Mouse (Mus musculus): ENCODE measurements around the gene Nav3.

Nav3 gene

DNA sequence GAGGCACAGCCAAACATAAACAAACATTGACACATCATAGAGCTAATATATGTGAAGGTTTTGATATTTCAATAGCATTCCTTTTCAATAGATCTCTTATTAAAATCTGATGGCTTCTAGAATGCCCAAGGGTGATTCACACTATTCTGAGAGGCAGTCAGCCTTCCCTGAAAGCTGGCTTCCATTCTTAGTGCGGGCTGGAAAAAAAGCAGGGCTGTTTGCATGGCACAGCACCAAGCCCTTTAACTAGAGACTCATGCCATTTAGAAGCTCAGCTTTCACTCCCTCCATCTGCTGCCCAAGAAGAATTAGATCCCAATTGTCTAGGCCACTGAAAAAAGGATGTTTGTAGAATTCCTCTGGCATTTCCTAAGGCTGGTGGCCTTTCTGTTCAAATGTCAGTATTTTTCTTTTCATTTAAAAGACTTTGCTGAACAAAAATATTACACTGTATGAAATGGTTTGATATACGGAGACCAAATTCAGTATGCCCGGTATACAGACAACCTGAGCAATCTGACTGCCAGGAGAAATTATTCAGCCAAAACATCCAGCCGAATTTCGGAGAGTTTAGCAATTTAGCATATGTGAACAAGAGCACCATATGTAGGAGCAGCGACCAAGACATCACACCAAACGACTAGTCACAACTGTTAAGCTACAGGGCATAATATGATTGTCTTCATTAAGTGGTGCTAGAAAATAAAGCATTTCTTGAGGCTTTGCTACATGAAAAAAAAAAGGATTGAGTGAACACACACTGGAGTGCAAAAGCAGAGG lies 263.8 kb downstream of the Nav3 start:
- peak; percentile 24 for DNase-seq (ENCODE audit: low spot score in 2 of 2)

DNA sequence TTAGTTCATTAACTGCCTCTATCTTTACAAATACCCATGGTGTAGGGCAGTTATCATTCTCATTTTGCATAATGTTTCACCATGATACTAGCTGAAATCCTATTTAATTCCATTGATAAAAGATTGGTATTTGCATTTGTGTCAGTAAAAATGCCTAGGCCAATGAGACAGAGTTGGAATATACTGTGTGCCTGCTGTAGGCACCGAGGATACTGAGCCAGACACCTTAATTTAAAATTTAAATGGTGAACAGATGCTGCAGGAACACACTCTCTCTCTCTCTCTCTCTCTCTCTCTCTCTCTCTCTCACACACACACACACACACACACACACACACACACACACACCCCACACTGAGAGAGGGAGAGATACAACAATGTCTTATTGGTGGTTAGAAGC lies 269.8 kb downstream of the Nav3 start:
- no peak for DNase-seq (ENCODE audit: low spot score in 2 of 2)

- DNase-seq (ENCODE audit: low spot score in 2 of 2), result no peak
Measured at GRCm38 (mm10) chr10:110175874-110176273, 280.1 kb downstream of the Nav3 start.

- no peak for DNase-seq (ENCODE audit: low spot score in 2 of 2)
Measured at GRCm38 (mm10) chr10:110169416-110169815, 286.6 kb downstream of the Nav3 start.

DNA sequence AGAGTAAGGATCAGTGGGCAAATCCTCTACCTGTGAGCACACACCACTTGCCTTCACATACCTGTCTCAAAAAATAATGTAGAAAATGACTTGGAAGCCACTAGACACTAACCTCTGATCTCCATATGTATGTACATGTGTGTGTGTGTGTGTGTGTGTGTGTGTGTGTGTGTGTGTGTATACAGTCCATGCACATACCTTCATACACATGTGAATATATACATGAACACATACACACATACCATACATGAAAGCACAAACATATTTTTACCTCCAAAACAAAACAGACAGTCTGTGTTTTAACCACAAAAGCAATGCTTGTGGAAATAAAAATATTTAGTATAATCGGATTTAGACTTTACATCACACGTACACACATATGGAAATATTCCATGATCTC lies 287.1 kb downstream of the Nav3 start:
- no peak for DNase-seq (ENCODE audit: low spot score in 2 of 2)

DNA sequence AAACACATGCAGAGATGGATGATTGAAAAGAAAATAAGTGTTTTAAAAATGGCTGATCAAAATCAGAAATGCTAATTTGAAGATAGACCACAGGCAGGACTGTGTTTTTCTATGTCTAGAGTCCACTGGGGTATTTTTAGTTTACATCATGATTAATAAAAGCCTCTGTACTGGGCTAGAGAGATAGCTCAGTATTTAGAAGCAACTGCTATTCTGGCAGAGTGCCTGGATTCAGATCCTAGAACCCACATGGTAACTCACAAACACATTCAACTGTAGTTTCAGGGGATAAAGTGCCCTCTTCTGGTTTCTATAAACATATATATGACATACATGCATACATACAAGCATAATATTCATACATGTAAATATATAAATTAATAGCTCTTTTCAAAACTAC lies 293.4 kb downstream of the Nav3 start:
- DNase-seq (ENCODE audit: low spot score in 2 of 2), result no peak

DNA sequence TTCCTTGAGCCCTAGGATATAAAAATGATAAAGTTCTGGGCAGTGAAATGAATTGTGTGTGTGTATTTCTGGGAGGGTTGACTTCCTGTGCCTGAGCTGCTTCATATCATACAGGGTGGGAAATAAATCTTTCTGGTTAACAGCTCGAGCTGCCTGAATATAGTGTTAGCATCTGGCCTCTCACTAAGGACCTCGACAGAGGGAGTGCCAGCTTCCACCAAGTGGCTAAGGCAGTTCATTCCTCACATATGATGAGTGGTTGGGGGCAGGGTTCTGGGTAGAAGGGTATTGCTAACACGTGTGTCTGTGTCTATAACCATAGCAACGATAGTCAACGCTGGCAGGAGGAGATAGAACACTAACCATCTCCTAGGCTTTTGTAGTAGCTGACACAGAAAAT lies 295.1 kb downstream of the Nav3 start:
- no peak for DNase-seq (ENCODE audit: low spot score in 2 of 2)

- no peak for DNase-seq (ENCODE audit: low spot score in 2 of 2)
Measured at GRCm38 (mm10) chr10:110159548-110159947, 296.5 kb downstream of the Nav3 start.

DNA sequence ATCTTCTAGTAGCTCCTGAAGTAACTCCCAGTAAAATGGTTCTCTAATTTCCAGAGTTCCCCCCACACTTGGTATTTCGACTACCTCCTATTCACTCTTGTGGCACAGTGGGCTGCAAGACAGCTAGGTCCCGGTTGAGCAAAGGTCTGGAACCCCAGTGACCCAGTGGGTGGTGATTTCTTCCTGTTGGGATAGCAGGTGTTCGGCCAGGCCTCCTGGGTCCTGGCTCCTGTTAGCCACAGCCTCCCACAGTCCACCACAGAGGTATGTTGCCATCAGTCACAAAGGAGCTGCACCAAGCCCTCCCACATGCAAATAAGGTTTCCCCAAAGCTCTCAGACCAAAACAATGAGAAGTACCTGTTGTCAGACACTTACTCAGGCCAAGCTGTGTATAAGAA lies 297.9 kb downstream of the Nav3 start:
- no peak for DNase-seq (ENCODE audit: low spot score in 2 of 2)

- DNase-seq (ENCODE audit: low spot score in 2 of 2), result no peak
Measured at GRCm38 (mm10) chr10:110156412-110156811, 299.6 kb downstream of the Nav3 start.

- no peak for DNase-seq (ENCODE audit: low spot score in 2 of 2)
Measured at GRCm38 (mm10) chr10:110155494-110155893, 300.5 kb downstream of the Nav3 start.

DNA sequence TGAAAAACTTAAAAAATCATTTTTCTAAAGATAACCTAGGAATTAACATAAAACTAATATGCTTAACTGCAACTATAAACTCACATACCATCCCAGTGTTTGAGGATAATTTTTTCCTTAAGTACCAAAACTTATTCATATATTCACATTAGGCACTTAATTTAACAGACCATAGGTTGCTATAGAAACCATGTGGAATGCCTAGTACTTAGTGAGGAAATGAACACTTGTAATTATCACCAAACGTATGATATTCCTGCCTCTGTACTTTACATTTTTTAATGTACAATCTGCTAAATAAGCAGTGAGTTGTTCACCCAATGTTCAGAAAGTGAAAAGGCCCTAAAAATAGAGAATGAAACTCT lies 301.1 kb downstream of the Nav3 start:
- DNase-seq (ENCODE audit: low spot score in 2 of 2), result no peak

DNA sequence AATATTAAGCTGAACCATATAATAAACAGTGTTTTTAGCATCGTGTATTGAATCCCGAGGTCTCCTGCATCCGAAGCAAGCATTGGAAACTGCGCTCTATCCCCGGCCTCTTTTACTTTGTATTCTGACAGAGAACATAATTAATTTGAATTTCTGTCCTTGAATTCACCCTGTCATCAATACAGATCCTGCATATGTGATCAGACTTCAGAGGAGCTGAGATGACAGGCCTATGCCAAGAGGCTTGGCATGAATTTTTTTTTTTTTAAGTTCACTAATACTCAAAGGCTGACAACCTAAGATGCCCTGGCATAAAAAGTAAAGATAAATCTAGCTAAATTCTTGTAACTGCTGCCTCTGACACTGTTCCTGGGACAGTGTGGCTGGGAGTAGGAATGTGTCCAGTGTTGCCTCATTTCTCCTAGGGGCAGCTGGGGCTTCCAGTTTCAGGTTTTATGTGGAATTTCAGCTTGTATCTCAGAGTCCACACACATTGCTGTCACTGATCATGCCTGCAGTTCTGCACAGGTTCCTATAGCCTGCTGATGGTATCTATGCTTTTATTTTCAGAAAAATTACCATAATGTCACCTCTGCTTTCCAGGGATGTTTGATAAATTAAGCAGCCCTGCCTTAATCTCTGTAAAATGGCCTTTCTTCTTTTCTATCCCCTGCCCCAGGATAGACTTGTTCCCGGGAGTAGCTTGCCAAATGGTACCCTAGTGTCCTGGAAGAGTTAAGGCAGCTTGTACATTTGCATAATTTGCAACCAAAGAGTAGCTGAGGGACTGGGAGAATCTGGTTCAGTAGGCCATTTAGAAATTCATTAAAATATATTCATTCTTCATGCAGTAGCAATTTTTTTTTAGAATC lies 301.8 kb downstream of the Nav3 start:
- DNase-seq (ENCODE audit: low spot score in 2 of 2), result no peak

GRCm38 (mm10) chr10:110120572-110120971 lies 335.4 kb downstream of the Nav3 start:
- no peak for DNase-seq (ENCODE audit: low spot score in 2 of 2)

- no peak for DNase-seq (ENCODE audit: low spot score in 2 of 2)
Measured at GRCm38 (mm10) chr10:110117341-110117740, 338.7 kb downstream of the Nav3 start.

DNA sequence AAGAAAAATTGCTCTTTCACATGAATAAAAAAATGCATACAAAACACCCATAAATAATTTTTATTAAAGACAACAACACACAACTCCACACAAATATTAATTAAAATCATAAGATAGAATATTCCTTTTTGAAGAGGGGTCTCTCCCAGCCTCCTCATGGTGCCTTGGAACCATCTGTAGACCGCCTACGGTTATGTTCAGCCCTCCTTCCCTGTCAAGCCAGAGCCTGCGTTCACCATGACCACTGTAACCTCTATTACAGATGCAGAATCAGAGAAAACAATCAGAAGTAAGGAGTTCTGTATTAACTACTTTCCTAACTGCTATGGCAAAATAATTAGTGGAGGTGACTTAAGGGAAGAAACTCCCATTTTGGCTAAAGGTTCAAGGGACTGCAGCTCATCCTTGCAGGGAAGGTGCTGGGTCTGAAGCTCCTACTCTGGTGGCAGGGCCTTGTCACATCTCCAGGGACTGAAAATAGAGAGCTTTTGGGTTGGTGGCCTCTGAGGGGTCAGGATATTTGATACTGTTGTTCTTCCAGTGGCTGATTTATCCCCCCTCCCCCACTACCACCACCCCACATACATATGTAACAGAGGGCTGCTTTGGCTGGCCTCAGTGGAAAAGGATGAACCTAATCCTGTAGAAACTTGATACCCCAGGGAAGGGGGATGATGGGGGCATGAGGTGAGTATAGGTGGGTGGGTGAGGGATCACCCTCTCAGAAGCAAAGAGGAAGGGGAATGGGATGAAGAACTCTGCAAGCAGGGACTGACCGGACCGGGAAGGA lies 343.1 kb downstream of the Nav3 start:
- no peak for DNase-seq (ENCODE audit: low spot score in 2 of 2)

DNA sequence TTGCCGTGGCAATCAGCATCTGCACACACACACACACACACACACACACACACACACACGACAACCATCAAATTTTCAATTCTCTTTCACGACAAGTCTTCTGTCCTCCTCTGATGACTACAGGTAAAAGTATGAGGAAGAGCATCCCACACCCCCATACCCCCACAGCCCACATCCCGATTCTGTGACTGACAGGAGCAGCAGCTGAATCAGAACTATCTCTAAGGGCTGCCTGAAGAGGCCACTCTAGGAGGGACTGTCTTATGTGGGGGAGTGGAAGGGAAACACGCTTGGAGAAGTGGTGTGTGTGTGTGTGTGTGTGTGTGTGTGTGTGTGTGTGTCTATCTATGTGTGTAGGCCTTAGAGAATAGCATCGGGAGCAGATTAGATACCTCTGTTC lies 352.7 kb downstream of the Nav3 start:
- DNase-seq (ENCODE audit: low spot score in 2 of 2), result no peak

GRCm38 (mm10) chr10:110102231-110102630 lies 353.8 kb downstream of the Nav3 start:
- no peak for DNase-seq (ENCODE audit: low spot score in 2 of 2)

GRCm38 (mm10) chr10:110094433-110094832 lies 361.6 kb downstream of the Nav3 start:
- no peak for DNase-seq (ENCODE audit: low spot score in 2 of 2)

- DNase-seq (ENCODE audit: low spot score in 2 of 2), result no peak
Measured at GRCm38 (mm10) chr10:110088444-110089061, 367.5 kb downstream of the Nav3 start.

- no peak for DNase-seq (ENCODE audit: low spot score in 2 of 2)
Measured at GRCm38 (mm10) chr10:110085903-110086302, 370.1 kb downstream of the Nav3 start.

DNA sequence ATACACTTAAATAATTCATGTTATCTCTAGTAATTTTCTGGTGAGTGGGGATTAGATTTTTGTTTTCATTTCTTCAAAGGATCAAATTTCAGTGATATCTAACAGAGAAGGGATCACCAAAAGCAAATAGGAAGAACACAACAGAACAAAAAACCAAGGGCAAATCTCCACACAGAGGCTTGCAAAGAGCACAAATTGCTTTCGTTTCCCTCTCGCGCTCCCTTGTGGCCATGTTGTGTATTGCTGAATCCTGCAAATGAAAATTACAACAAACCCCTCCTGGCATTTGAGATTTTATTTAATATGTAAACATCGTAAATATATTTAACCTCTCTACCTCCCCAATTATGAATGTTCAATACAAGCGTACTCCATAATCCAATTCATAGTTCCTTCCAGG lies 370.8 kb downstream of the Nav3 start:
- no peak for DNase-seq (ENCODE audit: low spot score in 2 of 2)

All from right cerebral cortex, postnatal 36 days (tissue).